Mouse (Mus musculus): Measurements from ENCODE around the gene Pglyrp2. TPM values are rescaled to one million over a fixed set of nuclear protein-coding genes. Genes with fewer than 3 reads are reported as not detected.

The Pglyrp2 gene
- polyA plus RNA-seq, 1 experiment from 2014 or later, result 0.16 TPM

DNA sequence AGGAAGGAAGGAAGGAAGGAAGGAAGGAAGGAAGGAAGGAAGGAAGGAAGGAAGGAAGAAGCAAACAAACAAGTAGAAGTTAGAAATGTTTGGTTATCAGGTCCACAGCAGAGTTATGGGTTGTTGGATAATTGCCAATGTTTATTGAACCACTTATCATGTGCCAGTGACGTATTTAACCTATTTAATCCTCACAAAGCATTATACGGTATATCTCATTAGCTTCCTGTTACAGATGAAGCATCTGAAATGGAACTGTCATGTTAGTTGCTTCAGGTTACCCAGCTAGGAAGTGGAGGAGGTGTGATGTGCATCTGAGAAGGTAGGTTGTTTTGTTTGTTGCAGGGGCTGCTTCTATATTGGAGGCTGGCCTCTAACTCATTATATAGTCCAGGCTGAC lies 4.0 kb downstream of the Pglyrp2 start:
- no peak for DNase-seq (ENCODE audit: low spot score)
- Histone ChIP-seq H3K27me3 (ENCODE audit: control insufficient read depth, insufficient read depth, low read length) (no peaks in the 10 kb centered on the region), H3K36me3 (ENCODE audit: control insufficient read depth, insufficient read depth, low read length) (no peaks in the 10 kb centered on the region), H3K4me3 (ENCODE audit: low read depth, low read length) (no peak overlapping the region), H3K4me2 (replicated peaks; ENCODE audit: low read depth) (no peak overlapping the region), H3K9ac (ENCODE audit: low read length) (no peak overlapping the region), H3K9me3 (ENCODE audit: control insufficient read depth, low read length) (no peaks in the 10 kb centered on the region), H3K4me1 (replicated peaks; ENCODE audit: control insufficient read depth, insufficient read depth) (no peaks in the 10 kb centered on the region), H3K27ac (replicated peaks) (no peak overlapping the region)
- WGBS, result 17% methylated on average over 2 of the region's 2 CpGs
- TF ChIP-seq EP300 (optimal IDR thresholded peaks at IDR 0.05) (no peak), CTCF (IDR thresholded peaks at IDR 0.05; ENCODE audit: low read depth) (no peak)
- no peak for ATAC-seq (ENCODE audit: low FRiP score, low TSS enrichment)

- Histone ChIP-seq H3K4me1 (replicated peaks; ENCODE audit: control insufficient read depth, insufficient read depth) (no peaks in the 10 kb centered on the region), H3K27me3 (ENCODE audit: control insufficient read depth, insufficient read depth, low read length) (no peaks in the 10 kb centered on the region), H3K27ac (replicated peaks) (no peak overlapping the region), H3K36me3 (ENCODE audit: control insufficient read depth, insufficient read depth, low read length) (no peaks in the 10 kb centered on the region), H3K4me3 (ENCODE audit: low read depth, low read length) (no peak overlapping the region), H3K9me3 (ENCODE audit: control insufficient read depth, low read length) (no peaks in the 10 kb centered on the region), H3K4me2 (replicated peaks; ENCODE audit: low read depth) (no peak overlapping the region), H3K9ac (ENCODE audit: low read length) (no peak overlapping the region)
- TF ChIP-seq CTCF (IDR thresholded peaks at IDR 0.05; ENCODE audit: low read depth) (no peak), EP300 (optimal IDR thresholded peaks at IDR 0.05) (no peak)
- DNase-seq (ENCODE audit: low spot score) (no peak), ATAC-seq (ENCODE audit: low FRiP score, low TSS enrichment) (no peak)
- WGBS, result 91% methylated on average over 14 of the region's 14 CpGs
These were observed 7.2 kb downstream of the Pglyrp2 start for GRCm38 (mm10) chr17:32416771-32417170.

GRCm38 (mm10) chr17:32415417-32416020 lies 8.4 kb downstream of the Pglyrp2 start:
- Histone ChIP-seq H3K4me3 (ENCODE audit: low read depth, low read length) (no peak overlapping the region), H3K27ac (replicated peaks) (no peak overlapping the region), H3K36me3 (ENCODE audit: control insufficient read depth, insufficient read depth, low read length) (no peaks in the 10 kb centered on the region), H3K9me3 (ENCODE audit: control insufficient read depth, low read length) (no peaks in the 10 kb centered on the region), H3K4me2 (replicated peaks; ENCODE audit: low read depth) (no peak overlapping the region), H3K9ac (ENCODE audit: low read length) (no peak overlapping the region), H3K4me1 (replicated peaks; ENCODE audit: control insufficient read depth, insufficient read depth) (no peaks in the 10 kb centered on the region), H3K27me3 (ENCODE audit: control insufficient read depth, insufficient read depth, low read length) (no peaks in the 10 kb centered on the region)
- no peak for ATAC-seq (ENCODE audit: low FRiP score, low TSS enrichment)
- whole genome bisulfite sequencing, result 33% methylated on average over 24 of the region's 24 CpGs
- TF ChIP-seq CTCF (IDR thresholded peaks at IDR 0.05; ENCODE audit: low read depth) (no peak), EP300 (optimal IDR thresholded peaks at IDR 0.05) (no peak)
- DNase-seq (ENCODE audit: low spot score), result no peak

DNA sequence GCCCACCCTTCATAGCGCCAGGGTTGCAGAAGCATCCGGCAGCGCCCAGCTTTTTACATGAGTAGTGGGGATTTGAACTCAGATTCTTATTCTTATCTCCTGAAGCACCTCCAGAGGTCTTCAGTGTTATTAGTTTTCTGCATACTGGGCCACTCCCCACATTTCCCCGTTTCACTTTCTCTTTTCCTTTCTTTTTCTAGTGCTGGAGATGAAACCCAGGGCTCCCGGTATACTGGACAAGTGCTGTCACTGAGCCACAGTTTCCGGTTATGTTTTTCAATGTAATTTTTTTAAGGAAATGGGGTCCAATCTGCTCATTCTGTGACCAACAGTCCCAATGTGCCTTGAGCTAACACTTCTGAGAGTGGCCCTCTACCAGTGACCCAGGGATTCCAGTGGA lies 12.1 kb downstream of the Pglyrp2 start:
- Histone ChIP-seq H3K36me3 (ENCODE audit: control insufficient read depth, insufficient read depth, low read length) (no peaks in the 10 kb centered on the region), H3K27ac (replicated peaks) (no peak overlapping the region), H3K4me3 (ENCODE audit: low read depth, low read length) (no peak overlapping the region), H3K4me1 (replicated peaks; ENCODE audit: control insufficient read depth, insufficient read depth) (no peaks in the 10 kb centered on the region), H3K4me2 (replicated peaks; ENCODE audit: low read depth) (no peak overlapping the region), H3K9me3 (ENCODE audit: control insufficient read depth, low read length) (no peaks in the 10 kb centered on the region), H3K9ac (ENCODE audit: low read length) (no peak overlapping the region), H3K27me3 (ENCODE audit: control insufficient read depth, insufficient read depth, low read length) (no peaks in the 10 kb centered on the region)
- TF ChIP-seq EP300 (optimal IDR thresholded peaks at IDR 0.05), result no peak
- no peak for TF ChIP-seq CTCF (IDR thresholded peaks at IDR 0.05; ENCODE audit: low read depth)
- 85% methylated on average over 6 of the region's 6 CpGs for WGBS
- no peak for DNase-seq (ENCODE audit: low spot score)
- no peak for ATAC-seq (ENCODE audit: low FRiP score, low TSS enrichment)

- ATAC-seq (ENCODE audit: low FRiP score, low TSS enrichment), result no peak
These were observed 20.6 kb downstream of the Pglyrp2 start, which contains the start of gene Rasal3 for GRCm38 (mm10) chr17:32403417-32403816. Rasal3 (minus strand) TSS chr17:32403583.

DNA sequence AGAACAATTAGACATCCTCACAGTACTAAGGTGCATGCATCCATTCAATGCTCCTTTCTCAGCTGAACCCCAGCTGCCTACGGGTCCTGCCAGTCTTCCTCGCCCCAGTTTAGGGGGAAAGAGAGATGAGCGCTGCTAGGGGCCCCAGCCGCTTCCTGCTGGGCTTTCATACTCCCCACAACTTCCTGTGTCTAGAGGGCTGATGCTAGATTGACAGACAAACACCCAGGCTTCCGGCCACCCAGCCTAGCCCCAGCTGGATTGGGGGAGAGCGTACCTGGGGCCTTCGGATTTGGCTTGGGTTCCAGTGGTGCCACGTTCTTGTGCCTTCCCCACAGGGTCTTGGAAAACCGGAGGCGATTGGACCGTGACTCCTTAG lies 21.2 kb downstream of the Pglyrp2 start:
- DNase-seq (ENCODE audit: low spot score), result no peak
- no peak overlapping the region for H3K4me2 ChIP-seq (replicated peaks; ENCODE audit: low read depth)
- 69% methylated on average over 11 of the region's 11 CpGs for WGBS
- H3K4me1 ChIP-seq (replicated peaks; ENCODE audit: control insufficient read depth, insufficient read depth), result no peaks in the 10 kb centered on the region
- ATAC-seq (ENCODE audit: low FRiP score, low TSS enrichment), result no peak
- H3K27me3 ChIP-seq (ENCODE audit: control insufficient read depth, insufficient read depth, low read length), result no peaks in the 10 kb centered on the region
- TF ChIP-seq CTCF (IDR thresholded peaks at IDR 0.05; ENCODE audit: low read depth) (no peak), EP300 (optimal IDR thresholded peaks at IDR 0.05) (no peak)
- H3K36me3 ChIP-seq (ENCODE audit: control insufficient read depth, insufficient read depth, low read length), result no peaks in the 10 kb centered on the region
- no peak overlapping the region for H3K27ac ChIP-seq (replicated peaks)
- no peak overlapping the region for H3K4me3 ChIP-seq (ENCODE audit: low read depth, low read length)
- H3K9me3 ChIP-seq (ENCODE audit: control insufficient read depth, low read length), result no peaks in the 10 kb centered on the region
- no peak overlapping the region for H3K9ac ChIP-seq (ENCODE audit: low read length)

More at GRCm38 (mm10) chr17:32403417-32403816, 20.6 kb downstream of the Pglyrp2 start, which contains the start of gene Rasal3:
- H3K4me1 ChIP-seq (replicated peaks; ENCODE audit: control insufficient read depth, insufficient read depth), result no peaks in the 10 kb centered on the region
- H3K27ac ChIP-seq (replicated peaks), result no peak within 1 kb of the TSS
- H3K27me3 ChIP-seq (ENCODE audit: control insufficient read depth, insufficient read depth, low read length), result no peaks in the 10 kb centered on the region
- H3K4me2 ChIP-seq (replicated peaks; ENCODE audit: low read depth), result no peak within 1 kb of the TSS
- no peaks in the 10 kb centered on the region for H3K9me3 ChIP-seq (ENCODE audit: control insufficient read depth, low read length)
- no peak for DNase-seq (ENCODE audit: low spot score)
- 71% methylated on average over 8 of the region's 8 CpGs for WGBS
- no peaks in the 10 kb centered on the region for H3K36me3 ChIP-seq (ENCODE audit: control insufficient read depth, insufficient read depth, low read length)
- no peak for TF ChIP-seq CTCF (IDR thresholded peaks at IDR 0.05; ENCODE audit: low read depth)
- no peak within 1 kb of the TSS for H3K4me3 ChIP-seq (ENCODE audit: low read depth, low read length)
- no peak within 1 kb of the TSS for H3K9ac ChIP-seq (ENCODE audit: low read length)
